Mouse (Mus musculus) embryonic facial prominence, embryonic 14.5 days (tissue): ENCODE results near the gene Hlcs. TPM values are rescaled to one million over a fixed set of nuclear protein-coding genes. Genes with fewer than 3 reads are reported as not detected.

Source experiments
- ATAC-seq: fragments of 200-750 bp; cut with Nextera tagmentation; 2 replicates; pipeline ENCODE4 v1.8.0; 2017; ENCODE audit warnings: low read depth, moderate number of reproducible peaks, moderate TSS enrichment
- DNase-seq: peaks from one replicate; pipeline ENCODE4 v3.0.0-alpha.2; 2015; ENCODE audit warnings: low spot score
- H3K27ac ChIP-seq: fragments of 300-500 bp; sonication (generic); replicated peaks from 2 replicates; pipeline ENCODE4 v1.5.1; 2014; ENCODE audit warnings: low read depth, mild to moderate bottlenecking, low read length, moderate library complexity
- H3K27me3 ChIP-seq: fragments of 300-500 bp; sonication (generic); replicated peaks from 2 replicates; pipeline ENCODE4 v1.6.1; 2014; ENCODE audit warnings: low read length; ENCODE audit not compliant: control insufficient read depth, insufficient read depth
- H3K36me3 ChIP-seq: fragments of 300-500 bp; sonication (generic); 2 replicates; pipeline ENCODE4 v1.6.1; 2014; ENCODE audit warnings: low read length, mixed read lengths; ENCODE audit not compliant: control insufficient read depth, insufficient read depth
- H3K4me1 ChIP-seq: fragments of 300-500 bp; sonication (generic); 2 replicates; pipeline ENCODE4 v1.6.1; 2014; ENCODE audit warnings: antibody characterized with exemption, low read length; ENCODE audit not compliant: control insufficient read depth, insufficient read depth
- H3K4me2 ChIP-seq: fragments of 300-500 bp; sonication (generic); 2 replicates; pipeline ENCODE4 v1.6.1; 2014; ENCODE audit warnings: low read depth, mild to moderate bottlenecking, low read length, moderate library complexity, mixed read lengths
- H3K4me3 ChIP-seq: fragments of 300-500 bp; sonication (generic); 2 replicates; pipeline ENCODE4 v1.5.1; 2014; ENCODE audit warnings: low read depth, mild to moderate bottlenecking, low read length
- H3K9ac ChIP-seq: fragments of 300-500 bp; sonication (generic); 2 replicates; pipeline ENCODE4 v1.6.1; 2014; ENCODE audit warnings: low read depth, mild to moderate bottlenecking, low read length, moderate library complexity, mixed read lengths
- H3K9me3 ChIP-seq: fragments of 300-500 bp; sonication (generic); 2 replicates; pipeline ENCODE4 v1.6.1; 2016; ENCODE audit warnings: low read length; ENCODE audit not compliant: control insufficient read depth
- WGBS: fragments of 180-500 bp; shearing (Covaris S2); extraction: QIAGEN DNeasy Blood & Tissue Kit; methylation state at CpG from one replicate; pipeline ENCODE4 v1.1.7; 2014; 5-methylcytosine and 5-hydroxymethylcytosine counted together
- polyA plus RNA-seq: library from polyadenylated mRNA; unstranded; fragments of >200 nt; fragmentation: Nextera tagmentation; extraction: Ambion mirVana; gene quantifications from 2 replicates; pipeline ENCODE4 v1.2.1, GENCODE M21; 2014

Hlcs gene
- polyA plus RNA-seq, 1 experiment from 2014 or later, result 6.8 TPM

DNA sequence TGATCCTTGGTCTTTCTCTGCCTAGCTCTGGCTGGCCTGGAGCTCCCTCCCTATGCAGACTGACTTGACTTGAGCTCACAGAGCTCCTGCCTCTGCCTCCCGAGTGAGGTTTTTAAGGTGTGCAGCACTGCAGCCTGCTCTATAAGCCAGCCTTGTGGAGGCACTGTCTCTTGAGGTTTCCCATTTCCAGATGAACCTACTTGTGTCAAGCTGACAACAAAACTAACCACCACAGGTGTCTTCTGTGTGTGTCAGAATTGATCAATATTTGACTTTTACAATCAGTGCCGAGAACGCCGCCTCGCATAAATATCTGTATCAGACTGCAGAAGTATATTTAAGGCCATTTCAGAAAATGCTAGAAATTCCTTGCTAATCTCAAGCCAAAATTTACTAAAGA is 1.3 kb upstream of the Hlcs start:
- Histone ChIP-seq H3K9ac (no peak overlapping the region), H3K4me2 (no peak overlapping the region), H3K36me3 (no peaks in the 10 kb centered on the region), H3K27me3 (no peaks in the 10 kb centered on the region), H3K4me3 (no peak overlapping the region), H3K4me1 (peaks cover 15% of the 10 kb centered on the region), H3K27ac (no peak overlapping the region), H3K9me3 (no peaks in the 10 kb centered on the region)
- 90% methylated on average over 5 of the region's 5 CpGs for WGBS
- DNase-seq (no peak), ATAC-seq (no peak)

- peaks cover 21% of the 10 kb centered on the region for H3K4me1 ChIP-seq
- H3K27me3 ChIP-seq, result no peaks in the 10 kb centered on the region
- no peaks in the 10 kb centered on the region for H3K36me3 ChIP-seq
- ATAC-seq (peak; percentile 92), DNase-seq (peak; percentile 97)
- H3K4me3 ChIP-seq, result peak overlapping the region; percentile 66
- peak overlapping the region; percentile 90 for H3K9ac ChIP-seq
- peak overlapping the region; percentile 98 for H3K27ac ChIP-seq
- peak overlapping the region; percentile 90 for H3K4me2 ChIP-seq
- H3K9me3 ChIP-seq, result no peaks in the 10 kb centered on the region
- 0% methylated on average over 20 of the region's 20 CpGs for WGBS
Observed at GRCm38 (mm10) chr16:94312663-94313228, 625 bp downstream of the Hlcs start.

DNA sequence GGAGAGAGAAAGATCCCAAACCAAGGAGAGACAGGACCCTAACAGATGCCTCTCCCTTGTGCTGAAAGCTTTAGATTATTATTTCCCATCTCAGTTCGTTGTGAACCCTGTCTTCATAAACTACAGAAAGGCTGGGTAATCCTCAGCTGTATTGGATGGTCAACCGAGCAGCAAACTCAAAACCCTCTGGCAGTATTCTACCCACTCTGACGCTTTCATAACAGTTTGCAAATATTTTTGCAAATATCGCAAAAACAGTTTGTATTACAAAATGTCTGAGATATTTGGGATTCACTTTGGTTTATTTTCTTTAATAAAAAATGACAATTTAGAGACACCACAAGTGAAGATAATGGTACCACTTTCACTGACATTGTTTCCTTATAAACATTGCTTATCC is 1.4 kb downstream of the Hlcs start:
- H3K27ac ChIP-seq, result peak overlapping the region; percentile 98
- H3K9ac ChIP-seq, result peak overlapping the region; percentile 90; the same call in 1 of the 2 replicates
- ATAC-seq (no peak), DNase-seq (no peak)
- WGBS, result 70% methylated on average over 4 of the region's 4 CpGs
- peaks cover 29% of the 10 kb centered on the region for H3K4me1 ChIP-seq
- no peaks in the 10 kb centered on the region for H3K36me3 ChIP-seq
- no peaks in the 10 kb centered on the region for H3K9me3 ChIP-seq
- H3K4me3 ChIP-seq, result peak overlapping the region; percentile 66
- no peaks in the 10 kb centered on the region for H3K27me3 ChIP-seq
- peak overlapping the region; percentile 90 for H3K4me2 ChIP-seq

- Histone ChIP-seq H3K27ac (no peak overlapping the region), H3K9me3 (no peaks in the 10 kb centered on the region)
Observed at GRCm38 (mm10) chr16:94311416-94311815, 2.0 kb downstream of the Hlcs start.

GRCm38 (mm10) chr16:94309025-94309424 is 4.3 kb downstream of the Hlcs start:
- no peak overlapping the region for H3K9ac ChIP-seq
- H3K27ac ChIP-seq, result no peak overlapping the region
- no peak for ATAC-seq
- no peak overlapping the region for H3K4me2 ChIP-seq
- peaks cover 27% of the 10 kb centered on the region for H3K4me1 ChIP-seq
- 91% methylated on average over 4 of the region's 4 CpGs for WGBS
- no peaks in the 10 kb centered on the region for H3K27me3 ChIP-seq
- DNase-seq, result no peak
- no peaks in the 10 kb centered on the region for H3K36me3 ChIP-seq
- H3K4me3 ChIP-seq, result no peak overlapping the region
- peaks cover 8% of the 10 kb centered on the region; the same call in 1 of the 2 replicates for H3K9me3 ChIP-seq

More at GRCm38 (mm10) chr16:94311416-94311815, 2.0 kb downstream of the Hlcs start:
- no peaks in the 10 kb centered on the region for H3K36me3 ChIP-seq
- no peaks in the 10 kb centered on the region for H3K27me3 ChIP-seq
- H3K4me3 ChIP-seq, result no peak overlapping the region
- H3K9ac ChIP-seq, result no peak overlapping the region
- WGBS, result 52% methylated on average over 1 of the region's 1 CpGs
- H3K4me2 ChIP-seq, result peak overlapping the region; percentile 90; the same call in 1 of the 2 replicates
- no peak for ATAC-seq
- peaks cover 29% of the 10 kb centered on the region for H3K4me1 ChIP-seq
- DNase-seq, result no peak

DNA sequence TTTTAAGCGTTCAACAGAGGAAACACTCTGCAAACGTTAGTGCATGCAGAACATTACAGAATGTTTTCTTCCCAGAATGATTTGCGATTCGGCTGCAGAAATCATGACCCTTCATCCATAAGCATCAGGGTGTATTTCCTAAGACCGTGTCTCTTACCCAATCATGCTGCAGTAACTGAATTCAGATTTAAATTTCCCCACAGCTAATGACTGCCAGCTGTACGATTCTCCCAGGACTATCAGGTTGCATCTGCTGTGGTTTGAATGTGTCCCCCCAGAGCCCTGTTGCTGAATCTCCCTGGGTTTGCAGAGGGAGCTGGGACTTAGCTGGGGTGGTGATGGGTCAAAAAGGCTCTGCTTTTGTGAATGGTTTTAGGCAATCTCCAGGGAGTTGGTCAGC is 5.4 kb downstream of the Hlcs start:
- DNase-seq (peak; percentile 83), ATAC-seq (peak; percentile 47)
- peaks cover 24% of the 10 kb centered on the region for H3K4me1 ChIP-seq
- no peak overlapping the region for H3K9ac ChIP-seq
- H3K9me3 ChIP-seq, result peaks cover 8% of the 10 kb centered on the region; the same call in 1 of the 2 replicates
- WGBS, result 22% methylated on average over 6 of the region's 6 CpGs
- peak overlapping the region; percentile 46; the same call in 1 of the 2 replicates for H3K27ac ChIP-seq
- H3K4me2 ChIP-seq, result peak overlapping the region; percentile 35
- H3K27me3 ChIP-seq, result peaks cover 4% of the 10 kb centered on the region
- no peak overlapping the region for H3K4me3 ChIP-seq
- no peaks in the 10 kb centered on the region for H3K36me3 ChIP-seq

- Histone ChIP-seq H3K9me3 (peaks cover 8% of the 10 kb centered on the region; the same call in 1 of the 2 replicates), H3K27ac (peak overlapping the region; percentile 46), H3K4me2 (peak overlapping the region; percentile 35), H3K36me3 (no peaks in the 10 kb centered on the region), H3K9ac (no peak overlapping the region), H3K4me1 (peaks cover 28% of the 10 kb centered on the region), H3K4me3 (no peak overlapping the region), H3K27me3 (peaks cover 8% of the 10 kb centered on the region)
- 30% methylated on average over 6 of the region's 6 CpGs for WGBS
- DNase-seq (no peak), ATAC-seq (no peak)
Observed at GRCm38 (mm10) chr16:94307526-94307925, 5.8 kb downstream of the Hlcs start.

DNA sequence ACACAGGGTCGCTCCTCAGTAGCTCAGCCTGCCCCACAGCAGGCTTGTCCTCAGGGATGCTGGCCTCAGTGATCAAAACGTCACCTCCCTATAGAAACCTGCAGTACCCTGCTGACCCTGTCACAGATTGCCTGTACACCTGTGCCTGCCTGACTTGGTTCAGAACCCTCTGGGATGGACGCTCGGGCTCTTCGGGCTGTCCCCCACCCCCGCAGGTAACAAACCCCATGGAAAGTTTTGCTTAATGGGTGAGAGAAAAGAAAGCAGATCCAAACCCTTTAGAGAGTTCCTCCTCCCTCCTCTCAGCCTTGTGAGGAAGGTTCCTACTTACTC is 10.2 kb downstream of the Hlcs start:
- ATAC-seq (no peak), DNase-seq (no peak)
- peaks cover 8% of the 10 kb centered on the region; the same call in 1 of the 2 replicates for H3K9me3 ChIP-seq
- peak overlapping the region; percentile 49 for H3K4me2 ChIP-seq
- no peak overlapping the region for H3K27ac ChIP-seq
- WGBS, result 27% methylated on average over 6 of the region's 6 CpGs
- H3K27me3 ChIP-seq, result peaks cover 8% of the 10 kb centered on the region
- H3K9ac ChIP-seq, result no peak overlapping the region
- no peaks in the 10 kb centered on the region for H3K36me3 ChIP-seq
- H3K4me3 ChIP-seq, result peak overlapping the region; percentile 25; the same call in 1 of the 2 replicates
- H3K4me1 ChIP-seq, result peaks cover 21% of the 10 kb centered on the region
